Mouse (Mus musculus) thymus, adult 2 months (tissue): ENCODE data around the gene Ttbk2.

Experiments
- CTCF ChIP-seq: fragments of 200-500 bp; IDR thresholded peaks from 2 replicates; pipeline ENCODE4 v1.5.1; 2012; ENCODE audit warnings: mild to moderate bottlenecking, control low read depth, low read length, moderate library complexity, borderline replicate concordance; ENCODE audit not compliant: control insufficient read depth, poor library complexity, insufficient read depth; ENCODE audit errors: extremely low read depth
- POLR2A ChIP-seq: fragments of 200-500 bp; IDR thresholded peaks from 2 replicates; pipeline ENCODE4 v1.6.1; 2012; ENCODE audit warnings: mild to moderate bottlenecking, low read length, control low read depth, moderate library complexity; ENCODE audit not compliant: control insufficient read depth, poor library complexity, insufficient read depth; ENCODE audit errors: extremely low read depth

DNA sequence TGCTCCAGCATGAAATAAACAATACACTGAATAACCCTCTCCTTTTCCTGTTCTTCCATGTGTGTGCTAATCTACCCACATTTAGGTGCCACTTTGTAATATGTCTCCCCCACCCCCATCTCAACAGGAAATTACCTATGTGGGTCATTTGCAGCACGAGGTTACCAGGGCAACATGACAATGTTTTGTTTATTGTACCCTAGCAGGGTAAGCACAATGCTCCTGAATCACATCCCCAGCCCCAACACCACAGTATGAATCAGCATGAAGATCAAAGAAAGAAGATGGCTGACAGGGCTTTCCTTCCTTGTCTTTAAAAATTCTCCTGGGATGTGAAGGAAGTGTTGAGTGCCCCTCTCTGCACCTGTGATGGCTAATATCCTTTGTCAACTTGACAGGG, 2.2 kb upstream of the Ttbk2 start:
- TF ChIP-seq CTCF, result no peak
- TF ChIP-seq POLR2A, result no peak
